Mouse (Mus musculus) MEL-GATA-1-ER (cell line): ENCODE results near the gene Frrs1.

Experiments used
- DNase-seq: peaks from one replicate; pipeline ENCODE4 v3.0.0-alpha.2; 2012; ENCODE audit warnings: low read depth; ENCODE audit errors: extremely low read depth

Gene Frrs1

DNA sequence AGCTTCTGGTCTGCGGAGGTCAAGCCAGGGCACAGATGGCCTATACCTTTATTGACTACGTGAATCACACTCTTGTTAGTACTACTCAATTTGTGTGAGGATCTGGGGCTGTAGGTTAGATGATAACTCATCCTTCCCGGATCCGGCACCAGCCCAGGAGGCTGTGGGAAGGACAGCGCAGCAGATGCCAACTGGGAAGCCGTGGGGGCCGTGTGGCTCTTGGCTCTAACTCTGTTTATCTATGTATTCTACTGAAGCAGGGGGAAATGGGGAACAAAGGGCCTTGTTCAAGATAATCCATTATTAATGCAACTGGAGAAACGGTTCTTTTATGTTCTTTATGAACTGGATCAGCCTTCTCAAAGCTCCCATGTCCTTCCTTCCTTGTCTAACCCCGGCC is 47.3 kb downstream of the Frrs1 start:
- DNase-seq = no peak

DNA sequence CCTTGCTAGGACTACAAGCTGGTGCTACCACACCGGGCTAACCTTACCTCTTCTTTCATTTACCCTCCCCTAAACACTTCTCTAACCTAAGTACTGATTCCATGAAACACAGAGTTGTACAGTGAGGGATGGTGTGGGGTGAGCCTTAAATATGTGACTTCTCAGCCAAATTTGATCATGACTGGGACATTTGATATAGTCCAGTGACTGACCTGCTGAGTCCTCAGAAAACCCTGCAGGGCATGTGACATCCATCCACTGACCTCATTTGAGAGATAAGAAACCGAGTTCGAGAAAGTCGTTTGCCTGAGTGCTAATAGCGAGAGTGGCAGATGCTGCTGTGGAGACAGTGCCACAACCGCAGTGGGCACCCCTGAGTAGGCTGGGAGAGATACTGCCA is 55.1 kb downstream of the Frrs1 start:
- DNase-seq = no peak

DNA sequence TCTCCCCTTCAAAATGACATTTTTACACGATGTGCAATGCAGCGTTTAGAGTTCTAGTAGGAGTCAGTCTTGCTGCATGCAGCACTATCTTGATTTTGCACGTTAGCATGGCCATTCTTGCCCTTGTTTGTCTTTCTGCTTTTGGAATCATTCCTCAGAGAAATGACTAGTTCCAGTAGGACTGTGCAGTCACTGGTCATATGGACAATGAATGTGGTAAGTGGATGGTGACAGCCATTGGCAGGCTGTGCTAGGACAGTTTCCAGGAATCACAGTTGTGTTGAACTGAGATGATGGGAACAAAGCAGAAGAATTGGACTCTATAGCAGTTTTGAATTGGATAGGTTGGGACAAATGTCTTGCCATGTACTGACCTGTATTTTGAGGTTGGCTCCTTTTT is 55.7 kb downstream of the Frrs1 start:
- DNase-seq = no peak

DNA sequence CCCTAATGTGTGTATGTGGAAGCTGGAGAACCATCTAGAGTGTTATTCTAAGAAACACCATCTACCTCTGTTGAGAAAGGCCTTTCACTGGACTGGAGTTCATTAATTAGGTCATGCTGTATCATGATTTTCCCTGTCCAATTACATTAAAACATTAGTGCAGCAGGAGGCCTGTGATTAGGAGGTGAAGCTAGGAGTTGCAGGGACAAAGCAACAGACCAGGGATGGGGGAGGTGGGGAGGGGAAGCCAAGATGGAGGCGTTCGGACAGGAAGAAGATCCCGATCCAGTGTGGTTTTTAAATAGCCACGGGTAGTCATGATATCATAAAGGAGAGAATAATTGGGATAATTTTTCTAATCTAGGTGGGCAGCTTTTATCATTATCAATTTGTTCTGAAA is 57.8 kb downstream of the Frrs1 start:
- no peak for DNase-seq

DNA sequence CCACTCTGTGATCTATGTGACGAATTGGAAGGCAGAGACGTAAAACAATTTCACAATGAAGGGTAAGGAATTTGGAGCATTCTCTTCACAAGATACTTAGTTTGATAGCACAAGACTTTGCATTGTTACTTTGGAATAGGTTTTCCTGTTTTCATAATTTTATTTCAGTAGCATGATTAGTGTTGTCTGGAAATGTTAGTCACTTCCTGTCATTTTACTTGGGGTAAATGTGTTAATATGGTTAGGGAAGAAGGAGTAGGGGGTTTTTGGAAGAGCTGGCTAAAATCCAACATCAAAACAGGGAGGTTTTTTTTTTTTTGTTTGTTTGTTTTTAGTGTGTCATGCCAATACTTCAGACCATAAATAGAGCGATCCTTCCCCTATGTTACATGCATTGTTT is 62.3 kb downstream of the Frrs1 start:
- DNase-seq = no peak

DNA sequence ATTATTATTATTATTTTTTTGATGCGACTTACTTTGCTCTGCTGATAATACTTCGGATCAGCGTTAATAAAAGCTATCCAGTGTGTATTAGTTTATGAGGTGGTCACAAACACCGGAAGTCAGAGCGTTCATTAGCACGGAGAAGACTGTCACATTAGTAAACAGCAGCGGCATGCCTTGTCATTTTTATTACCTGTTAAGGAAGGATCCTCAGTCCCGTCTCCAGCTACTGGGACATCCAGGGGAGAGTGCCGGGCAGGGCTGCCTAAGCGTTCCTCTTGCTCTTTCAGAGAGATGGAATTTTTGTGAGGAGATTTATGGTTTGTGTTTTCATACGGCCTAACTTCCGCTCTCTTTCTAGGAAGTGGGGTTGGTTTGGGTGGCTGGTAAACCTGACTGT is 63.8 kb downstream of the Frrs1 start:
- no peak for DNase-seq

DNA sequence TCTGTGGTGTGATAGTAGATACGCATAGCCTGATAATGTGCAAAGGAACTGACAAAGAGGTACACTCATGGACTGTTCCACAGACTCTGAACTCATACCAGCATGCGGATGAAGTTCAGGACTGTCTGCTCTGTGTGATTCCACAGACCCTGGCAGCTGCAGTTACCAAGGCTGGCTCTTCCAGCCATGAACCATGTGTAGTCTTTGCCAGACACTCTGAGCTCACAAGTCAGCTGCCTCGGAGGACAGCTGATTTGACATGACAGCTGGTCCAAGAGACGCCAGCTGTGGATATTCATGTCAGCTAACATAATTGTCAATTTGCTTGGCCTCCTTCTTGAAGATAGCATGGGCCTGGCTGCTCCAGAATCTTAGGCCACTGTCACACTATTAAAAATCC is 69.7 kb downstream of the Frrs1 start:
- DNase-seq = no peak

DNA sequence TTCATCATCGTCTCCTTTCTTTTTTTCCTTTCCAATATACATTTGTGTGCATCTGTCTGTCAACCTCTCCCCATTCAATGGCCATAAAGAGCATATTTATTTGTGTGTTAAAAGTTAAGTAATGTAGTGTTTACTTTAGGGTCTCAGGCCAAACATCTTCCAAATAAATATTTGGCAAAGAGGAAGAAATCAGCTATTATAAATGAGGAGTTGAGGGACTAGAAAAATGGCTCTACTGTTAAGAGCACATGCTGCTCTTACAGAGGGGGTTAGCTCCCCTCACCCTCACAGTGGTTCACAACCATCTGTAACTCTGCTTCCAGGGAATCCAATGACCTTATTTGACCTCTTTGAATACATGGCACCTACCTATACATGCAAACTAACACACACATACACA is 73.9 kb downstream of the Frrs1 start:
- DNase-seq = no peak

DNA sequence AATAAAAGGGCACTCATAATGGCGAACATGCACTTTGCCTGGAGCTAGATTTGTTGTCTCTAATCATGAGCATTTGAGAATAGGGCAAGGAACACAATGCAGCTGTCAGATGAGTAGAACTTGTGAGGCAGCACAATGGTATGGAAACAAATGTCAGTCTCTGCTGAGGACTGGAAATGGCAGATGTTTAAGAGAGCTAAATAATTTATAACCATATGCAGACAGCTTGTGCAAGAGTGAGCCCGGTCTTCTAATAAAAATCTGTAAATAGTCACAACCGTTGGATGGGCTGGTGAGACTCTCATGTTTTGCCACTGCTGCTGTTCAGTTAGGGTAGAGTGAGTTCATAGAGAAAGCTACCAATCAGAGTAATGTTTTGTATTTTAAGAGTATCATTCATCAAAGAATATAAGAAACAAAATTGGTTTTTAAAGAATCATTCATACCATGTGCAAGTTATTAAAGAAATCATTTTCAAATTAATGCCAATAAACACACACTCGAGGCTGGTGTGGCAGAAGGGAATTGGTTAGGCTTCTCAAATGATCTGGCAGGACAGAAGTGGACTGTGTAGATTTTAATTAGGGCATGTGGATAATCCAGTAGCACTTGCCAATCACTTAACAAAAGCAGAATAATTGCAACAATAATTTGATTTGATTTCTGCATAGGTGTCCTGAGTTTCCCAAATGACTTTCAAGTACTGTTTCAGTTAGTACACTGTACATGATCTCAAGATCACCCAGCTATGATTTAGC is 77.8 kb downstream of the Frrs1 start:
- DNase-seq = no peak

DNA sequence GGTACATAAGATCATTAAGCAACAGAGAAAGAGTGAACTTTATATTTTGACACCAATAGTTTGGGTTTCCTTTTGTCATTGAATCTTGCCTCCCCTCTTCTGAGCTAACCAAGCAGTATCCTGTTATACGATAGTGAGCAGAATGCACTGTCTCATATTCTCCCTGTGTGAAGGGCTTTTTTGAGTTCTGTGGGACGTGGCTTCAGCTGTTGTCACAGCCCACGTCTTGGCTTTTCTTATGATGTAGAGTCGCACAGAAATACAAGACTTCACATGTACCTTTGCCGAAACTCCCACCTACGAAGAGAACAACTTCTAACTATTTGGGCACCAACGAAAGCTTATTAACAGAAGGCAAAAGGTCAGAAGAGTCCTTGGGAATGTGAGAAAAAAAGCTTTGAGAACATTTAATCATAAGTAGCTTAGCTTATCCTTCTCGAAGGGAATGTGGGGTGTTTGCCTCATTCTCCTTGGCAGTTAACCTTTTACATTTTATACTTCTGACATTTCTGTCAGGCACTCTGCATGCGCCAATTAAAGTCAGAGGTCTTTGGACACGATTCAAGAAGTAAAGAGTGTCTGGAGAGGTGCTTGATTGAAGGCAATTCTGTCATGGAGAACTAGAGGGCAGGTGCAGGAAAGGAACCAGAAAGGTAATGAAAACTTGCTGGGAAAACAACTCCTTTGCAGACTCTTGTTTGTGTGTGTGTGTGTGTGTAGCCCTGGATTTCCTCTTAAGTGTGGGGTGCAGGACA is 81.7 kb downstream of the Frrs1 start:
- DNase-seq = no peak

DNA sequence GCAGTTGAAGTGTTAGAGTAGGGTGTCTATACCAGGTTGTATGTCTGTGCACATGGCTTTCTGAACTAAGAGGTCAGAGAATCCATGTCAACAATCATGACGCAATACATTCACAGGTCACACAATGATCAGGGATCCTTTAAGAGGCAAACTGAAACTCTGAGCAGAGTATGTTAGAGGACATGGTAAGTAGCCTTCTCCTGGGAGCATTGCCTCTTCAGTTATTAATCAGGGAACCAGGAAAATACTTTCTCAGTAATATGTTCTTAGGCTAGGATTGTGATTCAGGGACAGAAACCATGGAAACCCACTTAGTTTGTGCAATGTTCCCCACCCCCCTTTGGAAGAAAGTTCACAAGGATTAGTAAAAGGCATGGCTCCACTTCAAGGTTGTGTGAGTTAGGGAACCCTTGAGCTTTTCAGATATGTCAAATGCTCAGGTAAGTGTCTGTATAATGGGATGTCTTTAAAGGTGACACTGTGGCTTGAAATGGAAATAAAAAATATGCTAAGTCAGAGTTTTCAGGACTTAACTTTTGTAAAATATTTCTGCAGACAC is 82.4 kb downstream of the Frrs1 start:
- no peak for DNase-seq

DNA sequence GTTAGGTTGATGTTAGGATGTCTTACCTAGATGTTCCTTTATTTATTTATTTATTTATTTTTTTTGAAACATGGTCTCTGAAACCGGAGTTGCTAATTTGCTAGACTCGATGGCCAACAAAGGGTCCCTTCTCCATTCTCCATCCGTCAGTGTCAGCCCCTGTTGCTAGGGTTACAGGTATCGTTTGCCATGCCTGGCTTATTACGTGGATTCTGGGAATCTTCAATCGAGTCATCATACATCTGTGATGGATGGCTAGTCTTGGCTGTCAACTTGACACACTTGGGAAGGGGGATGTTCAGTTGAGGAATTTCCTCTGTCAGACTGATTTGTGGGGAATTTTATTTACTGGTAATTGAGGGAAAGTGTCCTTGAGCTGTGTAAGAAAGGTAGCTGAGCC is 83.5 kb downstream of the Frrs1 start:
- no peak for DNase-seq

DNA sequence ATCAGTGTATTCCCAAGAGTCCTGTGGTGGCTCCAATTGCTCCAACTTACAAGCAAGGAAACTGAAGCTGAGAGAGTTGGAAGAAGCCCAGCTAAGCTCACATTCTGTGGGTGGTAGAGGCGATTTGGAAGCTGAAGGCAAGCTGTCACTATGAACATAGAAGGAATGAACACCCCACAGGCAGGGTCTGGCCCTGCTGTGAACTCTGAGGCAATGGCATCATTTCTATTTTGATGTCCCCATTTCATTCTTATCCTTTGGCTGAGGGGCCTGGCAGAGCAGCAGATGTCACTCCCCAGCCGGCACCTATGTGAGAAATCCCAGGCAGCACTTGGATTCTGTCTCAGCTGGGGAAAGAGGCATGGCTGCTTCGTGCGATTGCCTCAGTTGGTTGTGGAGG is 84.2 kb downstream of the Frrs1 start:
- no peak for DNase-seq

DNA sequence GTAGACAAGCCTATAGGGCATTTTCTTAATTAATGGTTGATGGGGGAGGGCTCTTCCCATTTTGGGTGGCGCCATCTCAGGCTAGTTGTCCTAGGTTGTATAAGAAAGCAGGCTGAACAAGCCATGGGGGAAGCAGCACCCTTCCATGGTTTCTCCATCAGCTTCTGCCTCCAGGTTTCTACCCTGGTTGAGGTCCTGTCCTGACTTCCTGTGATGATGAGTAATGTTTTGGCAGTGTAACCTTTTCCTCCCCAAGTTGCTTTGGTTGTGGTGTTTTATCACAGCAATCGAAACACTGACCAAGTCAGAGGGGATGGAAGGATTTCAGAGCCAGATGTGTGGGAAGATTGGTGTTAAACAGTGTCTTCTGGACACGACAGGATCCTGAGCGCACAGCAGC is 87.2 kb downstream of the Frrs1 start:
- no peak for DNase-seq

DNA sequence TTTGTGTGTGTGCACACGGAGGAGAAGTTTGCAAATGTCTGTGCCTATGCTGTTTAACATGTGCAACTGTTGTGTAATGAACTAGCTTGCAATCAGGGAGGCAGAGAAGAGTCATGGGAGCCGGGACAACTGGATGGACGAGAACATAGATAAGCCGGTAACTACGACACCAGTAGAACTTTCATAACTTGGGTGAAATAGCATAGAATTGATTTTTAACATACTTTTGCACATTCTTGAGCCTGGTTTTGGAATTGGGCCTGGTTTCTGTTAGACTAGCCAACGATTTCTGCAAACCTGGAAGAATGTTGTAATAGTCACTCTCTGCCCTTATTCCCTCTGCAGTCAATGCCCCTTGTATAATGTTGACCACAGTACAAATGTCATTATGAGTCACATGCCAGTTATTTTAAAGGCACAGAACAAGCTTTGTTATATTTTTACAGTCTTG is 91.4 kb downstream of the Frrs1 start:
- no peak for DNase-seq

DNA sequence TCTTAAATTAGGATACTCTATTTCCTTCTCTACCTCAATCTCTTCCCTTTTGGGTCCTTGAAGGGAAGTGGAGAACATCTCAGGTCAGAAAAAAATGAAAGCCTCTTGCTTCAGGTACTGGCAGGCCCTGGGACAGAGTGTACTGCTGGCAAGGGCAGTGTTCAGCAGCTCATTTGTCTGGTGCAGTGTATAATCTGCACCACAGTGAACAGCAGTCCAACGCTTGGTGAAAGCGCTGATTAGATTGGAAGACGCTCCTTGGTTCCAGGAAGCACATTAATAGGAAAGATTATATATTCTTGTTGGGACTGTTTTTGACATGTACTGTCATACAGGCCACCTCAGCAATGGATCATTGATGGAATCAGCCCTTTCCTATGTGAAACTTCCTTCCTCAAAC is 92.2 kb downstream of the Frrs1 start:
- no peak for DNase-seq

DNA sequence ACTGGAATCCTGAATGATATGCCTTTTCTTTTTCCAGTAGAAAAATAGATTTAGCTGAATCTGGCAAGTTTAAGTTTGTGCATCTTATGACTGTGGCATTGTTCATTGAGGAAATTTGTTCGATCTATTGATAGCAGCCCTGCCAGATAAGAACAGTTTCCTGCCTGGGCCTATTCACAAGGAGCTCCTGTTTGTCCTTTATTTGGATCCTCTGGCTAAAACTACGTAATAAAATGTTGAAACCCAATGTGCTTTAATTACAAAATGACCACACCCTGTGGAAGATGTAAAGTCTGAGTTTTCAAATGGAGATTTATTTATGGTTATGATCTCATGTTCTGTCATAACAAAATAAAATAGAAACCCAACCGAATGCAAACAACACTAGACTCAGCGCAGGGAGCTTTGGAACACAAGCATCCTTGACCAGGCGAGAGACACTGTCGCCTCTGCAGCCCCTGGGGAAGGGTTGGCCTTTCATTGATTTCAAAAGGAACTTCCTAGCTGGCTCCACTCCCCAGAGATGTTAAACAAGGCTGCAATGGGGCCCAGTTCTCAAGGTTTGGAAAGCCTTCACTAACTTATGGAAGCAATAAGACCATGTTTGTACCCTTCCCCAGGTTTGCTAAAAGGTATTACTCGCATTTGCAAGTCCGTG is 93.1 kb downstream of the Frrs1 start:
- no peak for DNase-seq

DNA sequence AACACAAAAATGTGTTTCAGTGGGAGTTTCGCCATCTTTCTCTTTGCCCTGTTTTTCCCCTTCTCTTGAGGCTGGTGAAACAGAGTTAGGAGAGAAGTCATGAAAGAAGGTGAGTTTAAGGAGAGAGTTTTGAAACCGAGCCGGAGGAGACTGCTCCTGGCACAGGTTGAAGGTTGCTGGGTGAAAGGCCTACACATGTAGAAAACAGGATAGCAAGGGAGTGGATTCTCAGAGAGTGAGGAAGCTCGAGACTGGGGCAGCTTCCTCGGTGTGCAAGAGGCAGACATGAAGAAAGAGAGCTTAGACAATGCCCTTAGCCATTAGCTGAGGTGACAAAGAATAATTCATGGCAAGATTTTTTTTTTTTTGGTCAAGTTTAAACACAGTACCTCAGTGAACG is 94.1 kb downstream of the Frrs1 start:
- no peak for DNase-seq

DNA sequence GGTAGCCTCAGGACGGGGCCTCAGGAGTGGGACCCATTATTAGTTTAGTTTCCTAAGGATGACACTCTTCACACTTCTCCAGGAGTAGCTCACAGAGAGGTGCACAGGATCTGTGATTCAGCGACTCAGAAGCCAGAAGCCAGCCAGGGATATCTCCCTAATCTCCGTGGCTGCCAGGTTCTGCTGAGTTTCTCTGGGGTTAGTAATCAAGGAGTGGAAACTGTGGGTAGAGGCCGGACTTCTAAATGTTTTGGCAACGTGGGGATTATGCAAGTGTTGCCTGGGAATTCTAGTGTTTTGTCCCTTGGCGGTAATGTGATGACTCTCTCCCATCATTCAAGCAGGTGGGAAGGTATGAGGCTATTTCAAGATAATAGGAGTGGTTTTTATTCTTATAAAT is 95.8 kb downstream of the Frrs1 start:
- DNase-seq = no peak
